Mouse (Mus musculus) hindbrain, embryonic 16.5 days (tissue): Measurements from ENCODE around the gene Med15. TPM values are rescaled to one million over a fixed set of nuclear protein-coding genes. Genes with fewer than 3 reads are reported as not detected.

Source experiments
- ATAC-seq: fragments of 200-750 bp; cut with Nextera tagmentation; 2 replicates; pipeline ENCODE4 v1.8.0; 2017; ENCODE audit warnings: moderate TSS enrichment, moderate library complexity
- H3K27ac ChIP-seq: fragments of 300-500 bp; sonication (generic); 2 replicates; pipeline ENCODE4 v1.5.1; 2014; ENCODE audit warnings: low read depth, mild to moderate bottlenecking, control low read depth, low read length, moderate library complexity
- H3K27me3 ChIP-seq: fragments of 300-500 bp; sonication (generic); replicated peaks from 2 replicates; pipeline ENCODE4 v1.6.1; 2014; ENCODE audit warnings: low read length; ENCODE audit not compliant: control insufficient read depth, insufficient read depth
- H3K36me3 ChIP-seq: fragments of 300-500 bp; sonication (generic); 2 replicates; pipeline ENCODE4 v1.6.1; 2014; ENCODE audit warnings: mild to moderate bottlenecking, low read length, moderate library complexity, mixed read lengths; ENCODE audit not compliant: control insufficient read depth, insufficient read depth
- H3K4me1 ChIP-seq: fragments of 300-500 bp; sonication (generic); 2 replicates; pipeline ENCODE4 v1.6.1; 2014; ENCODE audit warnings: low read depth, low read length; ENCODE audit not compliant: control insufficient read depth, insufficient read depth
- H3K4me2 ChIP-seq: fragments of 300-500 bp; sonication (generic); 2 replicates; pipeline ENCODE4 v1.6.1; 2014; ENCODE audit warnings: mild to moderate bottlenecking, low read length, control low read depth, moderate library complexity
- H3K4me3 ChIP-seq: fragments of 300-500 bp; sonication (generic); 2 replicates; pipeline ENCODE4 v1.5.1; 2014; ENCODE audit warnings: mild to moderate bottlenecking, low read length, control low read depth, moderate library complexity
- H3K9ac ChIP-seq: fragments of 300-500 bp; sonication (generic); 2 replicates; pipeline ENCODE4 v1.6.1; 2014; ENCODE audit warnings: low read depth, mild to moderate bottlenecking, control low read depth, low read length, moderate library complexity
- H3K9me3 ChIP-seq: fragments of 300-500 bp; sonication (generic); 2 replicates; pipeline ENCODE4 v1.6.1; 2014; ENCODE audit warnings: mild to moderate bottlenecking, low read length, moderate library complexity; ENCODE audit not compliant: control insufficient read depth
- WGBS: fragments of 180-500 bp; shearing (Covaris S2); extraction: QIAGEN DNeasy Blood & Tissue Kit; methylation state at CpG from one replicate; pipeline ENCODE4 v1.1.7; 2014; 5-methylcytosine and 5-hydroxymethylcytosine counted together
- polyA plus RNA-seq: library from polyadenylated mRNA; unstranded; fragments of >200 nt; fragmentation: Nextera tagmentation; extraction: Ambion mirVana; gene quantifications from 2 replicates; pipeline ENCODE4 v1.2.1, GENCODE M21; 2015

The Med15 gene
- polyA plus RNA-seq, 1 experiment from 2014 or later = 43.2 TPM

- H3K36me3 ChIP-seq = no peaks in the 10 kb centered on the region
- ATAC-seq = peak; percentile 7; the same call in 1 of the 2 replicates
- 99% methylated on average over 3 of the region's 3 CpGs for WGBS
Measured at GRCm38 (mm10) chr16:17724448-17724847, 8.2 kb downstream of the Med15 start.

GRCm38 (mm10) chr16:17723325-17723626, 9.4 kb downstream of the Med15 start:
- ATAC-seq = no peak
- Histone ChIP-seq H3K4me2 (peak overlapping the region; percentile 50; the same call in 1 of the 2 replicates), H3K4me3 (no peak overlapping the region), H3K36me3 (no peaks in the 10 kb centered on the region), H3K9me3 (no peaks in the 10 kb centered on the region), H3K9ac (no peak overlapping the region), H3K4me1 (peaks cover 14% of the 10 kb centered on the region), H3K27me3 (no peaks in the 10 kb centered on the region), H3K27ac (0 out of 2 replicates have a peak overlapping the region, but pooled peaks have one; percentile 76)
- WGBS = 83% methylated on average over 1 of the region's 1 CpGs

More at GRCm38 (mm10) chr16:17724448-17724847, 8.2 kb downstream of the Med15 start:
- H3K9ac ChIP-seq = no peak overlapping the region
- no peak overlapping the region for H3K27ac ChIP-seq
- no peaks in the 10 kb centered on the region for H3K27me3 ChIP-seq
- H3K4me3 ChIP-seq = no peak overlapping the region
- no peaks in the 10 kb centered on the region for H3K9me3 ChIP-seq
- no peak overlapping the region for H3K4me2 ChIP-seq
- peaks cover 14% of the 10 kb centered on the region for H3K4me1 ChIP-seq

GRCm38 (mm10) chr16:17722461-17723324, 10.0 kb downstream of the Med15 start:
- no peaks in the 10 kb centered on the region for H3K36me3 ChIP-seq
- H3K9ac ChIP-seq = peak overlapping the region; percentile 85
- H3K4me3 ChIP-seq = peak overlapping the region; percentile 80
- no peaks in the 10 kb centered on the region for H3K27me3 ChIP-seq
- H3K4me1 ChIP-seq = peaks cover 14% of the 10 kb centered on the region
- no peaks in the 10 kb centered on the region for H3K9me3 ChIP-seq
- peak; percentile 95 for ATAC-seq
- peak overlapping the region; percentile 76 for H3K27ac ChIP-seq
- peak overlapping the region; percentile 91 for H3K4me2 ChIP-seq
- WGBS = 2% methylated on average over 44 of the region's 44 CpGs

GRCm38 (mm10) chr16:17721822-17722460, 10.8 kb downstream of the Med15 start:
- Histone ChIP-seq H3K27me3 (no peaks in the 10 kb centered on the region), H3K36me3 (no peaks in the 10 kb centered on the region), H3K4me1 (peaks cover 14% of the 10 kb centered on the region), H3K4me2 (peak overlapping the region; percentile 91), H3K27ac (no peak overlapping the region; the same call in 1 of the 2 replicates), H3K4me3 (peak overlapping the region; percentile 80), H3K9ac (peak overlapping the region; percentile 85), H3K9me3 (no peaks in the 10 kb centered on the region)
- WGBS = 8% methylated on average over 10 of the region's 10 CpGs
- no peak; the same call in 1 of the 2 replicates for ATAC-seq

- Histone ChIP-seq H3K4me3 (peak overlapping the region; percentile 80), H3K4me2 (peak overlapping the region; percentile 91), H3K9me3 (no peaks in the 10 kb centered on the region), H3K36me3 (no peaks in the 10 kb centered on the region), H3K27me3 (no peaks in the 10 kb centered on the region), H3K4me1 (peaks cover 14% of the 10 kb centered on the region), H3K27ac (no peak overlapping the region), H3K9ac (peak overlapping the region; percentile 9; the same call in 1 of the 2 replicates)
- 72% methylated on average over 9 of the region's 9 CpGs for WGBS
- ATAC-seq = no peak
Measured at GRCm38 (mm10) chr16:17721114-17721808, 11.4 kb downstream of the Med15 start.

GRCm38 (mm10) chr16:17717791-17718190, 14.9 kb downstream of the Med15 start:
- H3K4me3 ChIP-seq = no peak overlapping the region
- no peak overlapping the region for H3K9ac ChIP-seq
- peaks cover 14% of the 10 kb centered on the region for H3K4me1 ChIP-seq
- H3K4me2 ChIP-seq = no peak overlapping the region
- H3K27me3 ChIP-seq = no peaks in the 10 kb centered on the region
- WGBS = 94% methylated on average over 1 of the region's 1 CpGs
- ATAC-seq = no peak
- H3K27ac ChIP-seq = no peak overlapping the region
- no peaks in the 10 kb centered on the region for H3K36me3 ChIP-seq
- no peaks in the 10 kb centered on the region for H3K9me3 ChIP-seq

GRCm38 (mm10) chr16:17707541-17707940, 25.1 kb downstream of the Med15 start:
- Histone ChIP-seq H3K4me2 (no peak overlapping the region), H3K4me1 (no peaks in the 10 kb centered on the region), H3K27me3 (no peaks in the 10 kb centered on the region), H3K4me3 (no peak overlapping the region), H3K27ac (no peak overlapping the region), H3K9me3 (no peaks in the 10 kb centered on the region), H3K36me3 (peaks cover 2% of the 10 kb centered on the region; the same call in 1 of the 2 replicates), H3K9ac (no peak overlapping the region)
- 86% methylated on average over 1 of the region's 1 CpGs for WGBS
- no peak for ATAC-seq

- H3K9ac ChIP-seq = no peak overlapping the region
- H3K27me3 ChIP-seq = no peaks in the 10 kb centered on the region
- H3K36me3 ChIP-seq = peaks cover 11% of the 10 kb centered on the region
- no peaks in the 10 kb centered on the region for H3K9me3 ChIP-seq
- WGBS = 89% methylated on average over 2 of the region's 2 CpGs
- no peak overlapping the region for H3K4me3 ChIP-seq
- no peak overlapping the region for H3K4me2 ChIP-seq
- no peak overlapping the region for H3K27ac ChIP-seq
- H3K4me1 ChIP-seq = no peaks in the 10 kb centered on the region
- no peak for ATAC-seq
Measured at GRCm38 (mm10) chr16:17701043-17701405, 31.7 kb downstream of the Med15 start.
